Mouse (Mus musculus): ENCODE measurements at regions not wholly inside any gene's neighbourhood (a gene's known extent, or its start where the extent isn't known, plus 50 kb on each side); places are given as distances from the start of the nearest gene placed in this dataset.

DNA sequence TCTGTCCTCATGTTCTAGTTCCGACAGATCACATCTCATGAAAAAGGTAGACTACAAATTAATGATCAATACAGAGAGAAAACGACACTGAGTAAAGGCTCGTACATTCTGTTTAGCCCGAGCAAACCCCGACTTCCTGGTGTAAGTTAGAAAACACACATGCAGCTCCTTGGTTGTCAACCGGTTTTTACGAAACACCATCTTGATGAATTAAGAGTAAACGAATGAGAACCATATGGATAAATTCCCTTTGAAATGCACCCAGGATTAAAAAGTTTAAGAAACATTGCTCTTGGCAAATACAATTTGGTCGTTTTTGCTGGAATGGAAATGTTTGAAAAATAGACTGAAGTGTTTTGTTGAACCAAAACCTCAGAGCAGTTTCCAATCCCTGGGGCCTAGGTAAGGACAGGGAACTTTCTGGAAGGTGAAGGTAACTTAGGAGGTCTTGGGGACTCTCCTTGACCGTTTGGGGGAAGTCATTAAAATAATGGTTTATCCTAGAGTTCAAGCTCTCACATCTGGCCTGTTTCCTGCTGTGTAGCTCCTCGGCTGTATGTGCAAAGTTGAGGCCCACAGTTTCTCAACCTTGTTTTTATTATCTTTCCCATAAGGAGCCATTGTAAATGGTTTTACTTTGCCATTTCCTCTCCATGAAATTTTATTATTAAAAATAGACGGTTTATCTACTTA, 579.3 kb upstream of the Nr5a2 start:
- ATAC-seq (replicated peaks; ENCODE audit: low read depth, poor library complexity, severe bottlenecking): no peak

DNA sequence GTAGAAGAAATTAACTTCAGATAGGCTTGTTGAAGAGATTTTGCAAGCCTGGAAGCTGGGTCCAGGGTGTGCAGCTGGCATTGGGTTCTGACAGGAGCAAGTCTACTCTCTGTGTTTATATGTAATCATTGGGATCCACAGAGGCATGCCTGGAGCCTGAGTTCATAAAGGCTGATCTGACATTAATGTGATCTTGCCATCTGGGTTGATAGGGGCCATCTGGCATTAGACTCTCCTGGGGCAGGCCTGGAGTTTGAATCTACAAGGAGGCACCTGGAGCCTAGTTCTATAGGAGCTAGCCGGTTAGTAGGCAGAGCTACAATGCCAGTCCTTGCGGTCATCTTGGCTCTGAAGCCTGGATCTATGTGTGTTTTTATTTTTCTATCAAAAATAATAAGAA, 554.5 kb upstream of the Nr5a2 start:
- ATAC-seq (replicated peaks; ENCODE audit: low read depth, poor library complexity, severe bottlenecking): no peak

DNA sequence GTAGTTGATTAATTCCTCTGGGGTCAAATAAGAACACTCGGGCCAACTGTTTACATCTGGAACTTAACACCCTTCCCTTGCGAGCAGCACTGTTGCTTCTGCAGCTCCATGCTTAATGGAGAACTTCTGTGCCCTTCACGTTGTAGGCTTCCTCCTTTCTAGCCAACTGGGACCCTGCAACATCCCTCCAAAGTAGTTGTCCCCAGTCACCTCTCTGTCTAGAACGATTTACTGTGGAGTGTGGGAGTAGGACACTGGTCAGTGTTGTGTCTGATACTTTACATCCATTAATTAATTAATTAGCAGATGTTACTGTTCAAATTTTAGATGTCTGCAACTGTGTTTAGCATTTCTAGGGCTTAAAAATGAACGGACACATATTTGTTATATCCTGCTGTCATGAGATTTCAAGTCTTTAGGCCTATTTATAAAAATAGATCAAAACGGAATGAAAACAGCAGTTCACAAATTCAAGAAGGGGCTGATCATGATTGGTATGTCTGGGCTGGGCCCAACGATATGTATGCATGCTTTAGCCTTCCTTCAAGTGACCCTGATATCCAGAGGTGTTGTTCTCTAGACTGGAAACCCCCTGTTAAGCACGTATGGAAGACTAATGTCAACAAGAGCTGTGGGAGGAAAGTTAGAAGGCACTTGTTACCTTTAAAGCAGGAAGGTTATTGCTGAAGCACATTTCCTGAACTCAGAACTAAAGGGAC, 543.6 kb upstream of the Nr5a2 start:
- no peak for ATAC-seq (replicated peaks; ENCODE audit: low read depth, poor library complexity, severe bottlenecking)

DNA sequence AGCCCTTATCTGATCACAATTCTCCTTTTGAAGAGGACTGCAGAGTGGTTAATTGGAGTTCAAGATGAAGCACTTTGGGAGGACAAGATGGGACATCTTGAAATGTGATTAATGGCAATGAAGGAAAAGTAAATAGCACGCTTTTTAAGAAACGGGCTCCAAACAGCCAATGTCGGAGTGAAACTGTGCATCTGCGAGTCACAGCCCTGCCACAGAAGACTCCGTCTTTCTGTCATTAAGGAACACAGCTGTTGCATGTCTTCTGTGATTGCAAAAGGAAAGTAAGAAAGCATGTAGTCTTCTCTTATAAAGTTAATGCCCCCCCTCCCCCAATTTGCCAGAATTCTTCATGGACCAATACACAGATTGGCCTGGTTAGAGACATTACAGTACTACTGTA, 528.0 kb upstream of the Nr5a2 start:
- ATAC-seq (replicated peaks; ENCODE audit: low read depth, poor library complexity, severe bottlenecking): no peak

DNA sequence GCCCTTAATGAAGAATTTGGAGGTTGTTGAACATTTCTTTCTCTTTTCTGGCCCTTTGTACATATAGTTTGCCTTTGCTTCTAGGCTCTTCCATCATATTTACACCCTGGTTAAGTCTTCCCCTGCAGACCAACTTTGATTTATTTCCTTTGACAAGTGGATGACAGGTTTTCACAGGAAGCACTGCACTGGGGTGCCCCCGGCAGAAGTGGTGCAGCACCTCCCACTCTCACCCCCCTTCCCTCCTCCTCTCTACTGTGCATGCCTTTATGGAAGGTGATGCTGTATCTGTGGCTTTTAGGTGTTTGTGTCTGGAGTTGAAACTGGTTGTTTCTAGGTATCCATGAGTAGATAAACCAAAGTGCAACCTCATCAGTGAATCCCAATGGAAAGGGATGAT, 518.2 kb upstream of the Nr5a2 start:
- 0 out of 2 replicates have a peak, but pooled peaks have one; percentile 22 for ATAC-seq (replicated peaks; ENCODE audit: low read depth, poor library complexity, severe bottlenecking)

DNA sequence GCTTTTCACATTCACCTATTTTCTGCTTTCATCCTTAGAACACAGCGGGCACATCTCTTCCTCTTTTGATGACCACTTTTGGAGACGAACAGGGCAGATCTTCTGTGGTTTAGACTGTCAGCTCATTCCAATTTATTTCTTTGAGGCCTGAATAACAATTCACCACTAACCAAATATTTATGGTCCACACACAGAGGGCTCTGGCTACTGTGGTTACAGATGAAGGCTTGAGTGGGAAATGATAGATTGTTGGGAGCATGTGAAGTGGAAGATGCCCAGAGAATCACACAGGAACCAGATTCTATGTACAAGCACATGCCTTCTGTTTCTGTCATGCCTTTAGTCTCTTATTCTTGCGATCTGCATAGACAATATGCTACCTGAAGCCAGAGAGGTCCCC, 517.0 kb upstream of the Nr5a2 start:
- 0 out of 2 replicates have a peak, but pooled peaks have one; percentile 47 for ATAC-seq (replicated peaks; ENCODE audit: low read depth, poor library complexity, severe bottlenecking)

DNA sequence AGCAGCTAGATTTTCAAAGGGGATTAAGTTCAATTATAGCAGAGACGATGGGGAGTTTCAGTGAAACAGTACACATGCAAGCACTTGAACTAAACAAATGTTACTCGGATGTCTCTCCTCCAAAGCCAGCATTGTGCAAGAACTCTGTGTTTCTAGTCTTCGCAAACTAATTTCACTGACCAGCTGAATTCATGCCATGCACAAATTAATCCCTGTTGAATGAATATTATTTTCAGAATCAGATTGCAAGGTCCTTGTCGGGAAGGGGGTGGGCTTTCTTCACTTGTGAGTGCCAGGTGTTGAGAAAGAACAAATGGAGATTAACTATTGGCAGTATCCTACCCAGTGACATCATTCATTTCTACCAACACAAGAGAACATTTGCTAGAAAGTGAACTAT, 514.6 kb upstream of the Nr5a2 start:
- ATAC-seq (replicated peaks; ENCODE audit: low read depth, poor library complexity, severe bottlenecking): no peak

DNA sequence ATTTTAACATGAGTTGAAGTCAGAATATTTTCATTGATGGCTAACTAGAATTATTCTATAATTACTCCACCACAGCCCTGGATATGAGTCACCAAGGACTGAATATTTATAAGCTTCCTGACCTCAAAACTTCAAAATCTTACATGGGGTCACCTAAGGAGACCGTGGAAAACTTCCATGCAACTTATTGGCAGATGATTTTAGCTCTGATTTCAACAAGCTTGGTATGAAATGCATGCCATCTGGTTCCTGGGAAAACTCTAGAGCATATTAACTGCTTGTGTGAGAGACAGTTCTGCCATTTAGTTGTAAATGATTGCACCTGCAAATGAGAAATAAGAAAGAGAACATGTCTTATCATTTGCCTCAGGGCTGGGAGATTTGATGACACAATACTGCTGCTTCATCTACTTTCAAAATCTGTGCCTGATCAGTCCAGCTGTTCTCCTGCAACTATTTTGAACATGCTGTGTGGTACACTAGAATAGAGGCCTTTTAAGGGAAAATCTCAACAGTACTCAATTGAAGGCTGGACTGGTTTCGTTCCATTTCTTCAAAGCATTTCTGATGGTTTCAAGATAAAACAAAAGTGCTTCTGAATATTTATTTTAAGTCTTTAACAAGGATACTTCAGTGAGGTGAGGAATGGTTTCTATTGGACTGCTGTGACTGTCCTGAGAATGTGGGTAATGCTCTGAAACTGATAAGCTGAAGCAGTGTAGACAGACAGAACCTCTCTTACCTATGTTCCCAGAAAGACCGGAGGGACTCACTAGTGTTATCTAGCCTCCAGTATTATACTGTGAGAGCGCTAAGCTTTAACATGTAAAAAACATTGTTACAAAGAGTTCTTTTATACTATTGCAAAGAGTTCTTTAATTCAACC, 513.8 kb upstream of the Nr5a2 start:
- ATAC-seq (replicated peaks; ENCODE audit: low read depth, poor library complexity, severe bottlenecking): no peak

DNA sequence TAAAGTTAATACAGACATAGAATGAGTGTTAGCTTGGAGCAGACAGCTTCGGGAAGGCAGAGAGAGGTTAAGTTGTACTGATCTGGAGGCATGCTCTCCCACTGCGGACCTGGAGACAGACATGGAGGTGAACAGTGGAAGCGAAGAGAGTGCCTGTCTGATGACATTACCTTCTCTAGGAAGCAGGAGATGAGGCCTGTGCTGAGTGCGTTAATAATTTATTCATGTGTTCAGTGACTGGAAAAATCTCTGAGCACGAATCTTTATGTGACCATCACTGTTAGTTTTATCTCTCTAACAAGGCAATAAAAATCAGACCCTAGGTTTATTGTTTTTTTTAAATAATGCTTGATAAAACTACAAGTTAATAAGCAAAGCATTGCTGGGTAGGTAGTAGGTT, 504.7 kb upstream of the Nr5a2 start:
- ATAC-seq (replicated peaks; ENCODE audit: low read depth, poor library complexity, severe bottlenecking): no peak

DNA sequence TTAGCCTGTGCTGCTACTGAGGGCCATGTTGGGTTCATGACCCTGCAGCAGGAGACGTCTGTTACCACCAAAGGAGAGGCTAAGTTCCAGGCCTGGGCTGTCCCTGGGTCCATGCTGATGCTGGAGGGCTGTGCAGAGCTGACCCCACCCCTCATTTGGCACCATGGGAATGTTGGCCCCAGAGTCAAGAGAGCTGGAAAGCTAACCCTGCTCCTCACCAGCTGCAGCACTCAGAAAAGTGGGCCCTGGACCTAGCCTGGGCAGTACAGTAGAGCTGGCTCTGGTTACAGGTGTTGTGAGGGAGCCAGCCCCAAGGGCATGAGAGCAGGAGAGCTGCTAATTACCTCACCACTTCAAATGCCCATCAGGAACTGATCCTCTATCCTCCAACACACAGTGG, 500.9 kb upstream of the Nr5a2 start:
- no peak for ATAC-seq (replicated peaks; ENCODE audit: low read depth, poor library complexity, severe bottlenecking)

DNA sequence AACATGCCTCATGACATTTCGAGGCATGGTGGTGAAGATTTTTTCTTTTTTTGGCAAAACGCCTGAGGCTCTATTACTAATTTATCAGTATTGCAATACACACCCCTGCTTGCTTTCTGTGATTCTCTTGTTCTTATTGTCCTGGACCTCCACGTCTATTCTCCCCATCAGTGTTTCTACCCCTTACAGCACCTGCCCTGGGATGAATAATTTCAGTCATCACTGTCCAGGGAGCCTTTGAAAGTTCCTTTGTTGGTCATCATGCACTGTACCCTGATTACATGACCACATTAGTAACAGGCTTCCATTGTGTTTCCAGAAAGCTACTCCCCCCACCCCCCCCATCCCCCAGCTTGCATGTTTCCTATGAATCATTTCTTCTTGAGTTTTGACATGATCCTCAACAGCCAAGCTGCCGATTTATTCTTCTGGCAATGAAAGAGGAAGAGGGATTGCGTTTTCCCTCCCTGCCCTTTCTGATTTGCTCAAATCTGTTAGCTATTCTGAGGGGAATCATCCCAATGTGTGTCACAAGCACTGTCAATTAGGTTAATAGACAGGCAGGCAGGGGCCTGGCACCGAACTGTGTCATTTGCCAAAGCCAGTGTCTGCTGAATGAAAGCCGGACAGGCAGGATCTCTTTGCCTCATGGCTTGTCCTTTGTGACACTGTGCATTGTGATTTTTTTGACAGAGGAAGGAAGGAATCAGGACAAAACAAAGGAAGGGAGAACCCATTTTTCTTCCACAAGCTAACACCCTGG, 493.4 kb upstream of the Nr5a2 start:
- ATAC-seq (replicated peaks; ENCODE audit: low read depth, poor library complexity, severe bottlenecking): no peak

DNA sequence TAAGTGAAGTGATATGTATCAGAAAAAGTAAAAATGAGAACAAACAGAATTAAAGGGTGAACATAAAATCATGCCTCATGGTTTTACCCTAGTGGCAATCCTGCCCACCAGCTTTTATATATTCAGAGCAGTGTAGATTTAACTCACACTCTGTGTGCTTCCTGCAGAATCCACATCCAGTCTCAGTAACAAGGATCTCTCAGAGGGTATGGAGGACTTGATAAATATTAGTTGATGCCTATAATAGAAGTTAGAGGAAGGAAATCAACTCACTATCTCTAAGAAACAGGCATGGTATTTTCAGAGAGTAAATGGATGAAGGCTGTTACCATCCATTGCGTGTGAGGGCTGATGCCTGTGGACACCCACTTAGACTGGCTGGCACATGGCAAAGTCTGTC, 492.5 kb upstream of the Nr5a2 start:
- peak; percentile 99 for ATAC-seq (replicated peaks; ENCODE audit: low read depth, poor library complexity, severe bottlenecking)

DNA sequence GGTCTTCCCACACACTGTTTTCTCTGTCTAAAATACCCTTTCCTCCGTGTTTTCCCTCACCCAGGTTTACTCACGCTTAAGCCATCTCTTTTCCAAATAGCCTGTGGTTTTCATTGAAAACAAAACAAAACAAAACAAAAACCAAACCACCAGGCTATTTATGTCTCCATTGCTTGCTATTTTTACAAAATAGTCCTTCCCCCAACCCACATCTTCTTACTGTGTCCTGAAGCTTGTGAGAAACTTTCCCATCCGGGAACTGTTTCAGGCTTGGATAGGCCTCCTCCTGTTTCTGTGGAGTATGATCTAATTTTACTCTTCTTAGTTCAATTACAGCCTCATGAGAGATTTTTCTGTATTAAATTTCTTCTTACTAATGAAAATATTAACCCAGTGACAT, 486.2 kb upstream of the Nr5a2 start:
- no peak for ATAC-seq (replicated peaks; ENCODE audit: low read depth, poor library complexity, severe bottlenecking)

DNA sequence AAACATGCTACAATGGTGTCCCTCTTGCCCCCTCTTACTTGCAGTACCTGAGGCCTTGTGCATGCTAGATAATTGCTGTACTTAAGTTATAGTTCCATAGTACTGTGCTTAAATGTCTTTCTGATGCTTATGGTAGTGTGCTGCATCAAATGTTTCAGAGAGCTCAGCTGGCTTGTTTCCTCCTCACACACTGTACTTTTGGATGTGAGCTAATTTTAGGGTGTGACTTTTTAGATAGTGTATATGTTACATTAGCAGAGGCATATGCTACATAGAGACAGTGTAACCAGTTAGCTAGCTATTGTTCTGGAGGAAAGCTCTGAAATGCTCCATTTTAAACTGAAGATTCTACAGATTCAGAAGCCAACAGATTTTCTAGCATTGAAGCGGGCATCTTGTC, 467.9 kb upstream of the Nr5a2 start:
- ATAC-seq (replicated peaks; ENCODE audit: low read depth, poor library complexity, severe bottlenecking): no peak

DNA sequence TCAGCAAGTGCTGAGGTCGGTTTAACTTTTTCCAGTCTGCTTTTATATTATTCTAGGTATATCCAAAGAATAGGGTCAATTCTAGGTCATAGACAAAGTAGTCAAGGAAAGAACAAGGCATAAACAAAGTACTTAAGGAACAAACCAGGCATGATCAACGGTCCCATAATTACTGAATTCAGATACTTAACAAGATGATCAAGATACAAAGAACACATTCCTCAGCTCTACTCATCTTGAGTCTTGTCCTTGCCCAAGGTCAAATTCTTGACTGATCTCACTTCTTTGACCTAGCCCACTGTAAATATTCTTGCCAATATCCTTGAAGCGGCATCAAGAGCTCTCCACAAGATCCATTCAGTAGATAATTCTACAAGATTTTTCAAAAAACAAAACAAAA, 458.1 kb upstream of the Nr5a2 start:
- no peak for ATAC-seq (replicated peaks; ENCODE audit: low read depth, poor library complexity, severe bottlenecking)

DNA sequence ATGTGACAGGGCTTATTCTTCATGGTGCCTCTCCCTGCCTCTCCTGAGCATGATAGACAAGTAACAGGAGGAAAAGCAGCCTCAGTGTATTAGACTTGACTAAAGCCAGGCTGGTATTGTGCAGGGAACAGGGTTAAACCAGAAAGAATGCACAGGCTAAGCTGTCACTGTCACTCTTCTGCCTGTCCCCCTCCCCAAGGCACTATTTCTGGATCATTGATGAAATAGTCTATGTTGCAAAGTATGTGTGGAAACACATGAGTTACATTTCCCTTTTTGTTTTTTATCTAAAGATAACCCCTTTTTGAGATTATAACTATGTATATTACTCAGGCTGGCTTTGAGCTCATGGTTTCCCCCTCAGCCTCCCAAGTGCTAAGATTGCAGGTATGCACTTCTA, 436.5 kb upstream of the Nr5a2 start:
- no peak for ATAC-seq (replicated peaks; ENCODE audit: low read depth, poor library complexity, severe bottlenecking)

DNA sequence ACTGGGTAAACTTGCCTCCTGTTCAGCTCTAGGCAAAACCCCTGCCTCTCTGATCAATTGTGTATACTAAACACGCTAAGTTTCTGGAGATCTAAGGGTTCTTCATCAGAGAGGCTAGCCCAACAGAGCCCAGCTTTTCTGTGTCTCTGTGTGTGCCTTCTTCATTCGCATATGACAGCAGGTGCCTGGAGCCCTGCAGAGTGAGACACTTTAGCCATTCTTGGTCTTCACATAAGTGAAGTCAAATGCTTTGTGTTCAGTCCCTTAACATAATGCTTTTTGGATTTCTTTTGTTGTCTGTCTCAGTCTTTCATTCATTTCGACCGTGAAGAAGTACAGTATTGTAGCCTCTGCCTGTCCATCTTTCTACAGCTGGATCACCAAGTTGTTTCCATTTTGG, 427.3 kb upstream of the Nr5a2 start:
- ATAC-seq (replicated peaks; ENCODE audit: low read depth, poor library complexity, severe bottlenecking): no peak

DNA sequence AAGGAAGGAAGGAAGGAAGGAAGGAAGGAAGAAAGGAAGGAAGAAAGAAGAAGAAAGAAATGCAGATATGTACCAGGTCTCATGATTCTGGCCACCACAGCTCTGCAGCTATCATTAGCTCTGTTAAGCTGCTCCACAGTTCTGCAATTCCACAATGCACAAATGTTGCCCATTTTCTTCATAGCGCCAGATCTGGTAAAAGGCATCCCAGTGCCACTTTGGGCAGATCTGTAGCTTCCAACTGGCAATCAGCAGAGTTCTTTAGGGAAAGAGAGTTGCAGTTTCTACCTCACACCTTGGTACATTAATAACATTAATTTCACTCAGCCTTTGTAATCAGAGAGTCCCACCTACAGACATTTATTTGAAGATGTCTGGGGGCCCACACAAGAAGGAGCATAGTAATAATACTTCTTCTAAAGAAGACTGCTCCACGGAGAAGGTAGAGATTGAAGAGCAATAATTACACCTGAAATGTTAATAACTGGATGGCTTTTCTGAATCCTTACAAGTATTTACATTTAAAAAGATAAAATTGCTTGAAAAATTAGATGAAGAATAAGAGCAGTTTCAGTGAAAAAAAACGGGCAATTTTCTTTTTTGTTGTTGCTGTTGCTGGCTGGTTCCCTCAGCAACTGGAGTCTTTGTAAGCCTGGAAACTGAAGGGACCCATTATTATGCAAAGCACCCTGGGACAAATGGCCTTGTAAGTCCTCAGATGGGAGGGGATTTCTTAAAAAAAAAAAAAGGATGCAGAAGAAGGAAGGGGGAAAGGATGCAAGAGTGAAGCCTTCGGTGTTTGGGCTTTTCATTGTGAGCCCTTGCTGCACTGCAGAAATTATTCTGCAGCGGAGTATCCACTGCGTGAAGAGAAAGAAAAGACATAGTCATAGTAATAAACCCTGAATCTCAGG, 418.1 kb upstream of the Nr5a2 start:
- no peak for ATAC-seq (replicated peaks; ENCODE audit: low read depth, poor library complexity, severe bottlenecking)

DNA sequence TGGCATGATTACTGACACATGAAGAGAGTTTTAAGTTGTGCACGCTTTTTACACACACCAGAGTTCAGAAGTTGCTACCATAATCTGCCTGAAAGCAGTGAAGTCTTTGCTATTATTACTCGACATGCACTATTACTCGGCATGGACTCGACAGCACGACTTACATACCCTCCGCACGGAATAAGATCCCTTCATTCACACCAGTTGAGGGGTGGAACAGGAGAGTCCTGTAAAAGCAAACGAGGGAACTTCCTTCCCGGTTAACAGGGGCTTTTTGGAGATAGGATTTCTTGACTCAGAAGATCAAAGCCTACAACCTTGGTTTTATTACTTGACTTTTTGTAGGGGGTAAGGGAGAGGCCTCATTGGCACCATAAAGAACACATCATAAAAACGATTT, 416.4 kb upstream of the Nr5a2 start:
- ATAC-seq (replicated peaks; ENCODE audit: low read depth, poor library complexity, severe bottlenecking): no peak

Data from common myeloid progenitor, adult 5-6 weeks (primary cell).